Mouse (Mus musculus) regulatory T cell (primary cell): ENCODE measurements around the gene Igfn1.

Experiments
- in situ Hi-C: fragments of 300-600 bp; cut with MboI, MseI; formaldehyde crosslinking; loops from one replicate; pipeline ENCODE4 v1.15.1; 2025; ENCODE audit warnings: high pct_unique_total_duplicates

Gene Igfn1

GRCm38 (mm10) chr1:135936091-135936490 lies 70.1 kb downstream of the Igfn1 start:
- in situ Hi-C loops = no loop called here

GRCm38 (mm10) chr1:135933704-135934293 lies 72.3 kb downstream of the Igfn1 start:
- in situ Hi-C loops = no loop called here

GRCm38 (mm10) chr1:135929876-135930275 lies 76.3 kb downstream of the Igfn1 start:
- in situ Hi-C loops = no loop called here

- in situ Hi-C loops = no loop called here
Measured at GRCm38 (mm10) chr1:135925848-135926247, 80.3 kb downstream of the Igfn1 start.

- in situ Hi-C loops = no loop called here
Measured at GRCm38 (mm10) chr1:135924377-135924994, 81.7 kb downstream of the Igfn1 start.

- in situ Hi-C loops = no loop called here
Measured at GRCm38 (mm10) chr1:135923229-135923628, 82.9 kb downstream of the Igfn1 start.

GRCm38 (mm10) chr1:135918644-135919407 lies 87.3 kb downstream of the Igfn1 start, which contains the start of gene Pkp1:
Pkp1 (minus strand) TSS chr1:135919207.
- in situ Hi-C loops = no loop called here

GRCm38 (mm10) chr1:135917206-135917605 lies 88.9 kb downstream of the Igfn1 start:
- in situ Hi-C loops = no loop called here

GRCm38 (mm10) chr1:135916486-135917058 lies 89.6 kb downstream of the Igfn1 start:
- in situ Hi-C loops = no loop called here

GRCm38 (mm10) chr1:135913657-135914056 lies 92.5 kb downstream of the Igfn1 start:
- in situ Hi-C loops = no loop called here

- in situ Hi-C loops = no loop called here
Measured at GRCm38 (mm10) chr1:135909381-135909780, 96.8 kb downstream of the Igfn1 start.

- in situ Hi-C loops = no loop called here
Measured at GRCm38 (mm10) chr1:135906736-135907135, 99.4 kb downstream of the Igfn1 start.
